Mouse (Mus musculus) heart, embryonic 14.5 days (tissue): ENCODE measurements around the gene Hist2h4. TPM values are rescaled to one million over a fixed set of nuclear protein-coding genes. Genes with fewer than 3 reads are reported as not detected.

Experiments
- ATAC-seq: fragments of 200-750 bp; cut with Nextera tagmentation; 2 replicates; pipeline ENCODE4 v1.8.0; 2017; ENCODE audit warnings: low read depth, moderate TSS enrichment; ENCODE audit not compliant: insufficient number of reproducible peaks, insufficient read depth, low FRiP score
- H3K27ac ChIP-seq, 2 experiments: fragments of 200-500 bp in 1 of 2; fragments of 300-500 bp in 1 of 2; sonication (generic) in 1 of 2; replicated peaks in 1 of 2; 2 replicates each; pipeline ENCODE4 v1.5.1; 2012 to 2014; ENCODE audit warnings: low read depth in 2 of 2, low read length in 2 of 2, control low read depth in 1 of 2, mild to moderate bottlenecking in 1 of 2, mixed read lengths in 1 of 2; ENCODE audit not compliant: control insufficient read depth in 1 of 2, insufficient read depth in 1 of 2
- H3K27me3 ChIP-seq: fragments of 300-500 bp; sonication (generic); 2 replicates; pipeline ENCODE4 v1.6.1; 2014; ENCODE audit warnings: mild to moderate bottlenecking, low read length, control low read depth; ENCODE audit not compliant: control insufficient read depth, insufficient read depth
- H3K36me3 ChIP-seq: fragments of 300-500 bp; sonication (generic); 2 replicates; pipeline ENCODE4 v1.6.1; 2014; ENCODE audit warnings: mild to moderate bottlenecking, control low read depth, low read length, mixed read lengths; ENCODE audit not compliant: control insufficient read depth, insufficient read depth
- H3K4me1 ChIP-seq, 2 experiments: fragments of 200-500 bp in 1 of 2; fragments of 300-500 bp in 1 of 2; sonication (generic) in 1 of 2; 2 replicates each; pipeline ENCODE4 v1.6.1; 2012 to 2014; ENCODE audit warnings: low read length in 2 of 2, control low read depth in 1 of 2, mixed read lengths in 1 of 2; ENCODE audit not compliant: control insufficient read depth in 2 of 2, insufficient read depth in 2 of 2
- H3K4me2 ChIP-seq: fragments of 300-500 bp; sonication (generic); 2 replicates; pipeline ENCODE4 v1.6.1; 2014; ENCODE audit warnings: mild to moderate bottlenecking, low read length
- H3K4me3 ChIP-seq, 2 experiments: fragments of 200-500 bp in 1 of 2; fragments of 300-500 bp in 1 of 2; sonication (generic) in 1 of 2; 2 replicates each; pipeline ENCODE4 v1.5.1; 2012 to 2014; ENCODE audit warnings: low read length in 2 of 2, mild to moderate bottlenecking in 2 of 2, control low read depth in 1 of 2, low read depth in 1 of 2, moderate library complexity in 1 of 2; ENCODE audit not compliant: control insufficient read depth in 1 of 2, insufficient read depth in 1 of 2
- H3K9ac ChIP-seq: fragments of 300-500 bp; sonication (generic); 2 replicates; pipeline ENCODE4 v1.6.1; 2014; ENCODE audit warnings: mild to moderate bottlenecking, low read length
- H3K9me3 ChIP-seq: fragments of 300-500 bp; sonication (generic); 2 replicates; pipeline ENCODE4 v1.6.1; 2016; ENCODE audit warnings: low read length, control low read depth; ENCODE audit not compliant: control insufficient read depth
- WGBS: fragments of 180-500 bp; shearing (Covaris S2); extraction: QIAGEN DNeasy Blood & Tissue Kit; methylation state at CpG from one replicate; pipeline ENCODE4 v1.1.7; 2014; 5-methylcytosine and 5-hydroxymethylcytosine counted together
- polyA plus RNA-seq: library from polyadenylated mRNA; unstranded; fragments of >200 nt; fragmentation: Nextera tagmentation; extraction: Ambion mirVana; gene quantifications from 2 replicates; pipeline ENCODE4 v1.2.1, GENCODE M21; 2014

The Hist2h4 gene
- polyA plus RNA-seq, 1 experiment from 2014 or later = 5.0 TPM

DNA sequence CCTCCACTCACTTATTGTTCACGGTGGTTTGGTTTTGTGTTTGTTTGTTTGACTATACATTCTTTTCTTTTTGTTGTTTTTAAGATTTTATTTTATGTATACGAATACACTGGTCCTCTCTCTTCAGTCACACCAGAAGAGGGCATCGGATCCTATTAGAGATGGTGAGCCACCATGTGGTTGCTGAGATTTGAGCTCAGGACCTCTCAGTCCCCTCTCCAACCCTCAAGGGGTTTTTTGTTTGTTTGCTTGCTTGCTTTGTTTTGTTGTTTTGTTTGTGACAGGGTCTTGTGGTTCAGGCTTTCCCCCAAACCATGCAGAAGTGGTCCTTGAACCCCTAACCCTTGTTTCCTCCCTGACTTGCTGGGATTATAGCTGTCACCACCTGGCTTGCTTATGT lies 1.5 kb downstream of the Hist2h4 start:
- no peaks in the 10 kb centered on the region for H3K9me3 ChIP-seq
- H3K4me2 ChIP-seq = peak overlapping the region; percentile 71
- H3K4me1 ChIP-seq = peaks cover 13 to 14% of the 10 kb centered on the region in 2 experiments
- no peak overlapping the region; a peak in 1 of 4 replicates for H3K4me3 ChIP-seq
- WGBS = 67% methylated on average over 3 of the region's 3 CpGs
- no peaks in the 10 kb centered on the region for H3K27me3 ChIP-seq
- peak overlapping the region; percentile 82 for H3K9ac ChIP-seq
- no peaks in the 10 kb centered on the region for H3K36me3 ChIP-seq
- no peak for ATAC-seq
- peak overlapping the region; percentile 93 to 97 for H3K27ac ChIP-seq

DNA sequence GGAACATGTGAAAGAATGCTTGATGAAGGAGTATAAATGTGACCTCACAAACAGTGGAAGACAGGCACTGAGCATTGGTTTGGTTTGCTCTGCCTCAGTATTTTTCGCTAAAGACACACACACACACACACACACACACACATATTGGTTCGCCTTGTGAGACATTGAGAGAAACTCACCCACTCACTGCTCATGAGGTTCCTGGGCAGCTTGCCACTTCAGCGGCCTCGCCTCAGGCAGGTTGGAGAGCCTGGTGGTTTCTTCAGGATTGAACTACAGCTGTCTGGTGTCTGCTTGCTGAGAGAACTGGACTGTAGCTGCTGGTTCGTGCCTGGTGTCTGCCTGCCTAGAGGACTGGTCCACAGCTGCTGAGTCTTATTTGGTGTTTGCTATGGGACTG lies 2.9 kb downstream of the Hist2h4 start:
- Histone ChIP-seq H3K36me3 (no peaks in the 10 kb centered on the region), H3K4me1 (peaks cover 13 to 14% of the 10 kb centered on the region in 2 experiments), H3K4me3 (no peak overlapping the region), H3K27ac (no peak overlapping the region), H3K9me3 (no peaks in the 10 kb centered on the region), H3K27me3 (no peaks in the 10 kb centered on the region), H3K4me2 (no peak overlapping the region), H3K9ac (no peak overlapping the region)
- no peak for ATAC-seq
- WGBS = 87% methylated on average over 5 of the region's 5 CpGs

DNA sequence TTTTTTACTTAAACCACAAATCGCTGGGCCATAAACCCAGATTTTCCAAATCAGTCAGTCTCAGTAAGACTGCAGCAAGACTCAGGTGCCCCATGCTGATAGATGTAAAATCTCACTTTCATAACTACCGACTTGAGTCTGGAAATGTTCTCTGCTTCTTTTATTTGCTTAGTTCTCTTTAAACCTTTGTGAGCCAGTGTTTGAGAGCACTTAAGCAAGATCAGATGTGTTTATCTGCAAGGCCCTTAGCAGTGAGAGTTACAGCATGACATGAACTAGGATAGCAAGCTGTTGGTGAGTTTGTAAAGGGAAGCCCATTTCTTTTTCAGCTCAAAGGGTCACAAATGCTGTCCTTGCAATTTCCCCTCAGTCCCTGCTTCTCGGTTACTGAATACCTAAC lies 5.9 kb downstream of the Hist2h4 start:
- peaks cover 5 to 6% of the 10 kb centered on the region in 2 experiments for H3K4me1 ChIP-seq
- no peaks in the 10 kb centered on the region for H3K36me3 ChIP-seq
- no peak overlapping the region for H3K4me2 ChIP-seq
- ATAC-seq = no peak
- H3K9me3 ChIP-seq = no peaks in the 10 kb centered on the region
- H3K27me3 ChIP-seq = no peaks in the 10 kb centered on the region
- WGBS = 66% methylated on average over 3 of the region's 3 CpGs
- no peak overlapping the region for H3K4me3 ChIP-seq
- H3K27ac ChIP-seq = no peak overlapping the region
- no peak overlapping the region for H3K9ac ChIP-seq

DNA sequence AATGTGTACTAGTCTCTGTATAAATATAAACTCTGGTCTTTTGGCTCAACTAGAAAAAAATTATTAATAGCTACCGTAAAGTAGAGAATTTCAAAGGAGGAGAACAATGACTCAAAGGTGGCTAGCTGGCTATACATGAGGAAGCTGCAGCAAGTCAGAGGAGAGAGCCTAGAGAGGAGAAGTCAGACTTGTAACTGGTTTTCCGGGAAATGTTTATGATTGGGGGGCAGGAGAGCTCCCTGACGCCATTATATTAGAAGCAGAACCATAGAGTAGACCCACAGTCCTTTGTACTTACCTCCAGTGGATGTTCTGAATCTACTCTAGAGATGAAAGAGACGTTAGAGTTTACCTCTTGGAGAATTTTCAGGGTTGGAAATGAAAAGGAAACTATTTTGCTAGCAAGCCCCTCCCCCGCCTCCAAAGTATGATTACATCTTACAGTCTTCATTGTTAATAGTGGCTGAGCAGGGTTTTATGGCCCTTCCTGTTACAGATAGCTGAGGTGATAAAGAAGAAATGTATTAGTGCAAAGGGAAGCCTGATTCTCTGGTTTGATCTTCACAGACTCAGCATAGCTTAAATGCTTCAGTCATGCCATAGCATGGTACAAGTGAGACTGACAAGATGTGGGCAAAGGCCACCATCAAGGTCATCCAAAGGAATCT lies 7.1 kb downstream of the Hist2h4 start:
- Histone ChIP-seq H3K4me3 (no peak overlapping the region), H3K27me3 (no peaks in the 10 kb centered on the region), H3K4me2 (no peak overlapping the region), H3K4me1 (no peaks in the 10 kb centered on the region), H3K36me3 (no peaks in the 10 kb centered on the region), H3K9me3 (no peaks in the 10 kb centered on the region), H3K9ac (no peak overlapping the region), H3K27ac (no peak overlapping the region)
- no peak for ATAC-seq
- 75% methylated on average over 5 of the region's 5 CpGs for WGBS

DNA sequence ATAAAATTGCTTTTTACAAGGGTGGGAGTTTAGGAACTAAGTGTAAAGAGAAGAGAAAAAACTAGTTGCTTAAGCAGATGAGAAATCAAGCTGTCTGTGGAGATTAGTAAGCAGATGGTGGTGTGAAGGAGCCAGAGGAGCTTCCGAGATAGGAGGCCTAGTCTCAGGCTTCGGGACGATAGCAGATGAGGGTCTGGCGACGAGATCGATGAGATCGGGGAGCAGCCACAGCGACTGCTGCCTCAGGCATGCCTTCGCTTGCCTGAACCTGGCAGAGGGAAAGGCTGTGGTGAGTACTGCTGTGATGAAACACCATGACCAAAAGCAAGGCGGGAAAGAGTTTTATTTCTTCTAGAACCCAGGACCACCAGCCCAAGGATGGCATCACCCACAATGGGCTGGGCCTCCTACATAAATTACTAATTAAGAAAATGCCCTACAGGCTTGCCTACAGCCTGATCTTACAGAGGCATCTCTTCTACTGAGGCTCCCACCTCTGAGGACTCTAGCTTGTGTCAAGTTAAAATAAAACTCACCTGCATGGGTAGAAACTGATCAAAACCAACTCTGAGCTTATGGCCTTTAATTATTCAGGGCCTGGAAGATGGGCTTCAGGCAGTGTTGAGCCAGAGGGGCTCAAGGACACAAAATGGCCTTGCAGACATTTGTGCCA lies 8.3 kb downstream of the Hist2h4 start:
- H3K27ac ChIP-seq = no peak overlapping the region
- whole genome bisulfite sequencing = 24% methylated on average over 10 of the region's 10 CpGs

DNA sequence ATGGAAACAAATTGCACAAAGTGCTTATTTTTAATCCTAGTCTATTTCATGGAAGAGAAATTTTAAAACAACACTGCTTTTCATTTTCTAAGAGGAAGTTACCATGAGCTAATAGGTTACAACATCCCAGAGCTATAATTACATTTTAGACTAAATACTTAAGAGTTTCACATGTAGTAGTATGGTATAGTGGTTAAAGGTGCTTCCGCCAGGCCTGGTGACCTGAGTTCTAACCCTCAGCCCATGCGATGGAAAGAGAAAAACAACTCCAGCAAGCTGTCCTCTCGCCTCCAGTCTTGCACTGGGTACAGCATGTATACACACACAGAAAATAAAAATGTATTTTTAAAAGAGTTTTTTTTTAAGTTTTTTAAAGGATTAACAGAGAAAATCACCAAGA lies 11.3 kb downstream of the Hist2h4 start:
- H3K27me3 ChIP-seq = no peaks in the 10 kb centered on the region
- WGBS = 87% methylated on average over 3 of the region's 3 CpGs
- no peak overlapping the region for H3K27ac ChIP-seq
- no peak overlapping the region for H3K4me3 ChIP-seq
- H3K36me3 ChIP-seq = no peaks in the 10 kb centered on the region
- H3K4me2 ChIP-seq = no peak overlapping the region
- H3K4me1 ChIP-seq = peaks cover 0 to 23% of the 10 kb centered on the region in 2 experiments; a peak in 3 of 4 replicates
- no peak overlapping the region for H3K9ac ChIP-seq
- no peak for ATAC-seq
- no peaks in the 10 kb centered on the region for H3K9me3 ChIP-seq

More for the DNA sequence above, 8.3 kb downstream of the Hist2h4 start:
- Histone ChIP-seq H3K9ac (peak overlapping the region; percentile 48; the same call in 1 of the 2 replicates), H3K4me3 (no peak overlapping the region), H3K27me3 (no peaks in the 10 kb centered on the region), H3K4me1 (peaks cover 0 to under 1% of the 10 kb centered on the region in 2 experiments; a peak in 1 of 4 replicates), H3K9me3 (no peaks in the 10 kb centered on the region), H3K4me2 (no peak overlapping the region), H3K36me3 (no peaks in the 10 kb centered on the region)
- ATAC-seq = no peak

DNA sequence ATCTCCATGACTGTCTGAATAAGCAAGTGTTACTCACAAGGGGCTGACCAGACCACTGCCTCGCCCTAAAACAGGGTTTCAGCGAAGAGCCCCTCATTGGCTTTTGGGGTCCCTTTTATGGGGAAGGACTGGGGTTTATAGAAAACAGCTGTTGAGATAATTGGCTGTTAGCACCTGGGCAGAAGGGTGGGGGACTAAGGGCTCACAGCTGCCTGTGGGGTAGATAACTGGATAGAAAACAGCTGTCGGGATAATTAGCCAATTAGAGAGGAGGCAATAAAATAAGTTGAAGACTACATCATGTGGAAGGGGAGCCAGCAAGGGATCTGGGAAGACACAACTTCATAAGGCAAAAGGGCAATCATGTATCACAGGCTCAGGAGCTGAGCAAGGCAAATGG lies 12.2 kb downstream of the Hist2h4 start:
- WGBS = 60% methylated on average over 3 of the region's 3 CpGs
- Histone ChIP-seq H3K9me3 (no peaks in the 10 kb centered on the region), H3K4me2 (no peak overlapping the region), H3K9ac (no peak overlapping the region), H3K36me3 (no peaks in the 10 kb centered on the region), H3K27ac (0 out of 4 replicates have a peak overlapping the region, but pooled peaks of 1 of the 2 experiments have one; percentile 14), H3K27me3 (no peaks in the 10 kb centered on the region), H3K4me1 (peaks cover 0 to 23% of the 10 kb centered on the region in 2 experiments; a peak in 3 of 4 replicates), H3K4me3 (no peak overlapping the region)
- ATAC-seq = no peak
